Mouse (Mus musculus): ENCODE results near the gene Zfyve28.

- no peak for TF ChIP-seq POLR2A (IDR thresholded peaks at IDR 0.05; ENCODE audit: extremely low read depth, insufficient read depth, low read length)
- TF ChIP-seq CTCF (IDR thresholded peaks at IDR 0.05; ENCODE audit: low read depth, low read length), result no peak
Observed at GRCm38 (mm10) chr5:34326875-34327576, 38.8 kb upstream of the Zfyve28 start.
